Mouse (Mus musculus): ENCODE results near the gene Coa5. TPM values are rescaled to one million over a fixed set of nuclear protein-coding genes. Genes with fewer than 3 reads are reported as not detected.

The Coa5 gene
- total and polyA plus RNA-seq, 3 experiments = 43.8 to 79.8 (median 62.8) TPM

DNA sequence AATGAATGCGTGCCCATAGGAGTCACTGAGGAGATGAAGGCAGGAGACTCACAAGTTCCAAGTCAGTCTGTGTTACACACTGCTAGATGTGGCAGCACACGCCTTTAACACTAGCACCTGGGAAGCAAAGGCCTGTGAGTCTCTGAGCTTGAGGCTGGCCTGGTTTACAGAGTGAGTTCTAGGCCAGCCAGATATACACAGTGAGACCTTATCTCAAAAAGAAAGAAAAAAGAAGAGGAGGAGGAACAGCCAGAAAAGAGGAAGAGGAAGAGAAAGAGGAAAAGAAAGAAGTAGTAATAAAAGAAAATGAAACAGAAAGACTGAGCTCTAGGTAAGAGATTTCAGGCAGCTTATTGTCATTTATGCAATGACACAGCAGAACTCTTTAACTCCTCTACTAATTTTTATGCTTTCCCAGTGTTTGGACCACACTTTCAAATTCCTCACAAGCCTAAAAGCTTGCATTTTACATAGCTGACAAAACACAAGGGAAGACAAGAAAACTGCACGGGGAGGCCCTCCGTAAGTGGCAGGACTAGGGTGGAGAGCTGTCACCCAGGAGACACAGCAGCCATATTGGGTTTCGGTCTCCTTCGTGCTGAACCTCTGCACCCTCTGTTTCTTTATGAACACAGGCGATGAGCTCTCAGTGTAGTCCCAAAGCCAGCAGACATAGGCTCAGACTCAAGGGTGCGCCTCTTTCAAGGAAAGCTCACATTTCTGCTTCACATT lies 2.6 kb downstream of the Coa5 start:
- DNase-seq (ENCODE audit: extremely low read depth) = no peak
- H3K9ac ChIP-seq (ENCODE audit: insufficient read depth, low read depth) = peak overlapping the region; percentile 38
- peak overlapping the region in 2 of 3 experiments; percentile 25 to 51 for H3K4me3 ChIP-seq (replicated peaks in 1 of 3; ENCODE audit: low read depth in 2 of 3, low read length in 2 of 3, poor library complexity in 1 of 3)
- H3K79me2 ChIP-seq (replicated peaks; ENCODE audit: control insufficient read depth, extremely low read depth, insufficient read depth, poor library complexity, severe bottlenecking) = peaks cover 54% of the 10 kb centered on the region
- in situ Hi-C loops (cut with MboI; ENCODE audit: low pct_ligation_motif_present, low pct_unique_long_range_greater_than_20kb, low sequenced_read_pairs) (no loop called here), dilution Hi-C loops (cut with MboI; ENCODE audit: extremely low pct_ligation_motif_present, extremely low pct_unique_long_range_greater_than_20kb, low sequenced_read_pairs) (no loop called here)
- H3K27ac ChIP-seq (ENCODE audit: insufficient read depth, low read depth) = peak overlapping the region; percentile 86
- H3K9me3 ChIP-seq (replicated peaks; ENCODE audit: low read length) = peaks cover 16% of the 10 kb centered on the region
- H3K4me2 ChIP-seq (ENCODE audit: insufficient read depth, low read depth, poor library complexity, severe bottlenecking) = peak overlapping the region; percentile 92
- no peaks in the 10 kb centered on the region for H3K27me3 ChIP-seq (replicated peaks)
- peaks cover 10 to 47% of the 10 kb centered on the region in 2 experiments for H3K4me1 ChIP-seq (ENCODE audit: control insufficient read depth in 1 of 2, insufficient read depth in 2 of 2)
- peak; percentile 55; the same call in 1 of the 2 replicates for TF ChIP-seq IRF4 (IDR thresholded peaks at IDR 0.05; ENCODE audit: low read depth, low read length)
- no peak for TF ChIP-seq TBP (conservative IDR thresholded peaks at IDR 0.05; ENCODE audit: low read depth, low read length)
- TF ChIP-seq RAD21 (IDR thresholded peaks at IDR 0.05; ENCODE audit: low read depth, low read length) = no peak
- 0 out of 2 replicates have a peak, but pooled peaks have one; percentile 23 for TF ChIP-seq MAFK (IDR thresholded peaks at IDR 0.05; ENCODE audit: insufficient replicate concordance, low read length)
- TF ChIP-seq EP300 (IDR thresholded peaks at IDR 0.05; ENCODE audit: low read length) = peak; percentile 43; the same call in 1 of the 2 replicates
- peaks cover 20 to 63% of the 10 kb centered on the region in 2 experiments for H3K36me3 ChIP-seq (replicated peaks in 1 of 2; ENCODE audit: control insufficient read depth in 1 of 2, insufficient read depth in 1 of 2, low read length in 1 of 2)

GRCm38 (mm10) chr1:37419420-37419819 lies 10.5 kb downstream of the Coa5 start:
- Histone ChIP-seq H3K27me3 (replicated peaks) (no peaks in the 10 kb centered on the region), H3K9ac (ENCODE audit: insufficient read depth, low read depth) (no peak overlapping the region), H3K4me2 (ENCODE audit: insufficient read depth, low read depth, poor library complexity, severe bottlenecking) (no peak overlapping the region), H3K4me1 (ENCODE audit: control insufficient read depth in 1 of 2, insufficient read depth in 2 of 2) (peaks cover 0 to 15% of the 10 kb centered on the region in 2 experiments; a peak in 2 of 4 replicates), H3K4me3 (replicated peaks in 1 of 3; ENCODE audit: low read depth in 2 of 3, low read length in 2 of 3, poor library complexity in 1 of 3) (no peak overlapping the region), H3K79me2 (replicated peaks; ENCODE audit: control insufficient read depth, extremely low read depth, insufficient read depth, poor library complexity, severe bottlenecking) (peaks cover 19% of the 10 kb centered on the region), H3K36me3 (replicated peaks in 1 of 2; ENCODE audit: control insufficient read depth in 1 of 2, insufficient read depth in 1 of 2, low read length in 1 of 2) (peaks cover 37 to 74% of the 10 kb centered on the region in 2 experiments), H3K27ac (ENCODE audit: insufficient read depth, low read depth) (no peak overlapping the region), H3K9me3 (replicated peaks; ENCODE audit: low read length) (peaks cover 12% of the 10 kb centered on the region)
- DNase-seq (ENCODE audit: extremely low read depth) = peak; percentile 59
- TF ChIP-seq NELFE (IDR thresholded peaks at IDR 0.05; ENCODE audit: low read depth, low read length) (peak; percentile 83; the same call in 1 of the 2 replicates), IRF4 (IDR thresholded peaks at IDR 0.05; ENCODE audit: low read depth, low read length) (0 out of 2 replicates have a peak, but pooled peaks have one; percentile 19), SMC3 (IDR thresholded peaks at IDR 0.05; ENCODE audit: low read depth, low read length) (peak; percentile 50), MYC (IDR thresholded peaks at IDR 0.05; ENCODE audit: low read depth, low read length) (0 out of 2 replicates have a peak, but pooled peaks have one; percentile 28), RAD21 (IDR thresholded peaks at IDR 0.05; ENCODE audit: low read depth, low read length) (peak; percentile 35), GABPA (IDR thresholded peaks at IDR 0.05; ENCODE audit: insufficient replicate concordance, low read depth, low read length) (no peak), TCF12 (IDR thresholded peaks at IDR 0.05; ENCODE audit: low read depth, low read length) (0 out of 2 replicates have a peak, but pooled peaks have one; percentile 18), CTCF (conservative IDR thresholded peaks at IDR 0.05 in 1 of 2, IDR thresholded peaks at IDR 0.05 in 1 of 2; ENCODE audit: low read depth in 2 of 2, low read length in 2 of 2) (peak; percentile 97 to 99), BHLHE40 (IDR thresholded peaks at IDR 0.05; ENCODE audit: low read depth, low read length) (0 out of 2 replicates have a peak, but pooled peaks have one; percentile 9), ZMIZ1 (IDR thresholded peaks at IDR 0.05; ENCODE audit: low read depth, low read length) (no peak)
- dilution Hi-C loops (cut with MboI; ENCODE audit: extremely low pct_ligation_motif_present, extremely low pct_unique_long_range_greater_than_20kb, low sequenced_read_pairs) (no loop called here), in situ Hi-C loops (cut with MboI; ENCODE audit: low pct_ligation_motif_present, low pct_unique_long_range_greater_than_20kb, low sequenced_read_pairs) (no loop called here)
